Mouse (Mus musculus) C2C12 (cell line): ENCODE measurements around the gene Kl.

Experiments used
- CTCF ChIP-seq: IDR thresholded peaks from one replicate; pipeline ENCODE4 v1.5.1; 2011; ENCODE audit not compliant: control insufficient read depth, insufficient read depth, insufficient read length
- USF1 ChIP-seq: IDR thresholded peaks from one replicate; pipeline ENCODE4 v1.6.1; 2011; ENCODE audit warnings: low read depth, mild to moderate bottlenecking, control low read depth, moderate library complexity

- TF ChIP-seq CTCF, result no peak
- no peak for TF ChIP-seq USF1
Observed at GRCm38 (mm10) chr5:150952328-150952668, at the start of gene Kl.
